Mouse (Mus musculus) myocyte (in vitro differentiated cells): ENCODE data around the gene Arpc5.

Experiments
- CEBPB ChIP-seq: IDR thresholded peaks from 2 replicates; pipeline ENCODE4 v1.6.1; 2011; ENCODE audit warnings: mild to moderate bottlenecking, moderate library complexity; ENCODE audit not compliant: poor library complexity, insufficient read depth, severe bottlenecking
- E2F4 ChIP-seq: IDR thresholded peaks from one replicate; pipeline ENCODE4 v1.6.1; 2011; ENCODE audit warnings: mild to moderate bottlenecking, control low read depth, moderate library complexity; ENCODE audit not compliant: insufficient read depth
- MAX ChIP-seq: IDR thresholded peaks from one replicate; pipeline ENCODE4 v1.6.1; 2011; ENCODE audit warnings: low read depth, mild to moderate bottlenecking, control low read depth
- MYOD1 ChIP-seq, 3 experiments: IDR thresholded peaks; one replicate each; pipeline ENCODE4 v1.6.1; 2011; ENCODE audit warnings: control low read depth in 2 of 3, low read depth in 2 of 3, mild to moderate bottlenecking in 2 of 3, moderate library complexity in 1 of 3; ENCODE audit not compliant: insufficient read length in 2 of 3, control insufficient read depth in 1 of 3
- MYOG ChIP-seq, 3 experiments: IDR thresholded peaks; one replicate each; pipeline ENCODE4 v1.6.1; 2011; ENCODE audit warnings: control low read depth in 2 of 3, low read depth in 2 of 3, mild to moderate bottlenecking in 2 of 3; ENCODE audit not compliant: insufficient read length in 2 of 3, control insufficient read depth in 1 of 3, insufficient read depth in 1 of 3
- POLR2A ChIP-seq: IDR thresholded peaks from one replicate; pipeline ENCODE4 v1.6.1; 2011; ENCODE audit warnings: low read depth, mild to moderate bottlenecking, control low read depth, moderate library complexity; ENCODE audit not compliant: insufficient read length
- POLR2AphosphoS2 ChIP-seq: IDR thresholded peaks from one replicate; pipeline ENCODE4 v1.6.1; 2011; ENCODE audit warnings: low read depth, control low read depth; ENCODE audit not compliant: insufficient read length
- REST ChIP-seq: IDR thresholded peaks from one replicate; pipeline ENCODE4 v1.6.1; 2011; ENCODE audit warnings: mild to moderate bottlenecking, control low read depth, moderate library complexity; ENCODE audit not compliant: insufficient read depth, insufficient read length
- SRF ChIP-seq: IDR thresholded peaks from one replicate; pipeline ENCODE4 v1.6.1; 2011; ENCODE audit warnings: low read depth; ENCODE audit not compliant: control insufficient read depth, insufficient read length
- TCF12 ChIP-seq: IDR thresholded peaks from one replicate; pipeline ENCODE4 v1.6.1; 2011; ENCODE audit warnings: mild to moderate bottlenecking, control low read depth; ENCODE audit not compliant: poor library complexity, insufficient read depth, severe bottlenecking
- TCF3 ChIP-seq: IDR thresholded peaks from one replicate; pipeline ENCODE4 v1.6.1; 2011; ENCODE audit warnings: low read depth, control low read depth; ENCODE audit not compliant: insufficient read length
- USF1 ChIP-seq: IDR thresholded peaks from one replicate; pipeline ENCODE4 v1.6.1; 2011; ENCODE audit warnings: low read depth, mild to moderate bottlenecking, control low read depth, moderate library complexity

- TF ChIP-seq MYOD1 (IDR thresholded peaks at IDR 0.05; ENCODE audit: control insufficient read depth in 1 of 3, insufficient read length in 2 of 3, low read depth in 2 of 3): no peak
- TF ChIP-seq POLR2A: no peak
- no peak for TF ChIP-seq POLR2AphosphoS2
- TF ChIP-seq MAX: no peak
- no peak for TF ChIP-seq SRF
- TF ChIP-seq CEBPB: no peak
- TF ChIP-seq MYOG (IDR thresholded peaks at IDR 0.05; ENCODE audit: control insufficient read depth in 1 of 3, insufficient read depth in 1 of 3, insufficient read length in 2 of 3, low read depth in 2 of 3): no peak
- no peak for TF ChIP-seq TCF12
- TF ChIP-seq E2F4: no peak
- TF ChIP-seq USF1: no peak
- TF ChIP-seq TCF3: no peak
- no peak for TF ChIP-seq REST
These were observed 54.8 kb downstream of the Arpc5 start for GRCm38 (mm10) chr1:152820911-152821695.
